Mouse (Mus musculus): ENCODE results near the gene Ripor3.

DNA sequence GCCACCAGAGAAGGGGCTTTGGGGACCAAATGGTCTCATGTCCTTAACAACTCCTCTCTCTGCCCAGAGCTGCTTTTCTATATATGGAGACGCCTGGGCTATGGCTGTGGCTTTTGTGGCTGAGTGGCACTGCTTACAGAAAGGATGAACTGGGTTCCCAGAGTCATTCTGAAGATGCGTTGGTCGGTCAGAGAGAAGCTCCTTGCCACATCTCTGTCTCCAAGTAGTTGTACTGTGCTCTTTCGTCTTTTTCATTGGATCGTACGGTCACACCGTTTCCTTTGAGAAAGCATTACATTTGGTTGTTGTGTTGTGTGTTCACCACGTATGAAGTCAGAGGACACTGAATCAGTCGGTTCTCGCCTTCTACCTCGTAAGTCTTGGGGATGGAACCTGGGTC lies 69.8 kb downstream of the Ripor3 start:
- TF ChIP-seq CTCF (IDR thresholded peaks at IDR 0.05) (no peak), EP300 (IDR thresholded peaks at IDR 0.05) (no peak)

Measured in lung, postnatal 0 days (tissue).